Mouse (Mus musculus): ENCODE measurements around the gene Grin2d. TPM values are rescaled to one million over a fixed set of nuclear protein-coding genes. Genes with fewer than 3 reads are reported as not detected.
"Not testable (repeated sequence)": the region's sequence is repeated elsewhere in the genome, so short reads cannot be mapped to it uniquely, and the experiment has no call there.

The Grin2d gene
- polyA plus RNA-seq, 1 experiment = 0.97 TPM

DNA sequence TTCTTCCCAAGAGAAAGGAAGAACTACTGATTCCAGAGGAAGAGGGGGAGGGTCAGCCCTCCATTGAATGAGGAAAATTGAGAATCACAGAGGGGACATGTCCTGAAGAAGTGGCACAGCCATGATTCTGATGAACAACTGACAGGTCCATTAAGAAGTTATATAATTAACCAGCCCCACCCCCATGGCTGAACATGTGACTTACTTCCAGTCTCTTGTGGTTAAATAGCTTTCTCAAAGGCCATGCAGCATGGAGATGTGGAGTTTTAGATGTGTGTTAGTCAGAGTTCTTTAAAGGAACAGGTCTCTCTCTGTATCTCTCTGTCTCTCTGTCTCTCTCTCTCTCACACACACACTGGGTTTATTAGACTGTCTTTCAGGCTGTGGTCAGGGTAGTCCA is 30.2 kb upstream of the Grin2d start:
- no peak overlapping the region for H3K27ac ChIP-seq (ENCODE audit: control insufficient read depth, insufficient read depth, low read depth, low read length, poor library complexity)
- TF ChIP-seq CTCF (IDR thresholded peaks at IDR 0.05; ENCODE audit: control insufficient read depth, insufficient read depth, low read length) (no peak), POLR2A (IDR thresholded peaks at IDR 0.05; ENCODE audit: borderline replicate concordance, control insufficient read depth, low read depth, low read length) (no peak)

DNA sequence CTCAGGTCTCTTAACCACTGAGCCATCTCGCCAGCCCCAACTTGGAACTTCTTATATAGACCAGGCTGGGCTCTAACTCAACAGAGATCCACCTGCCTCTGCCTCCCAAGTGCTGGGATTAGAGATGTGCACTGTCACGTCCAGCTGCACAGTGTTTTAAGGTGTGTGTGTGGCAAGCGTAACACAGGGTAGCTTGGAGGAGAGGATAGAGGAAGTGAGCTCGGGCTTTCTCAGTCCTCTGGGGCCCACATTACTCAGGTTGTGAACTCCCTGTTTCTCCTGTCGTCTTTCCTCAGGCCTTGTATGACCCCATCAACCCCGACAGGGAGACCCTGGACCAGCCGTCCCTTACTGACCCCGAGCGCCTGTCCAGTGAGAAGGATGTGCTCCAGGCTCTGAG is 28.4 kb upstream of the Grin2d start:
- Histone ChIP-seq H3K4me1 (ENCODE audit: control insufficient read depth, insufficient read depth, low read length) (peaks cover 1% of the 10 kb centered on the region; the same call in 1 of the 2 replicates), H3K27ac (ENCODE audit: control insufficient read depth, insufficient read depth, low read depth, low read length, poor library complexity) (no peak overlapping the region), H3K4me3 (replicated peaks; ENCODE audit: control insufficient read depth, low read depth, low read length) (no peak overlapping the region)
- TF ChIP-seq POLR2A (IDR thresholded peaks at IDR 0.05; ENCODE audit: borderline replicate concordance, control insufficient read depth, low read depth, low read length) = no peak
- no peak for TF ChIP-seq CTCF (IDR thresholded peaks at IDR 0.05; ENCODE audit: control insufficient read depth, insufficient read depth, low read length)
- WGBS = 67% methylated on average over 9 of the region's 9 CpGs

More for the DNA sequence above, 30.2 kb upstream of the Grin2d start:
- H3K4me3 ChIP-seq (replicated peaks; ENCODE audit: control insufficient read depth, low read depth, low read length) = no peak overlapping the region
- H3K4me1 ChIP-seq (ENCODE audit: control insufficient read depth, insufficient read depth, low read length) = peaks cover 1% of the 10 kb centered on the region; the same call in 1 of the 2 replicates

DNA sequence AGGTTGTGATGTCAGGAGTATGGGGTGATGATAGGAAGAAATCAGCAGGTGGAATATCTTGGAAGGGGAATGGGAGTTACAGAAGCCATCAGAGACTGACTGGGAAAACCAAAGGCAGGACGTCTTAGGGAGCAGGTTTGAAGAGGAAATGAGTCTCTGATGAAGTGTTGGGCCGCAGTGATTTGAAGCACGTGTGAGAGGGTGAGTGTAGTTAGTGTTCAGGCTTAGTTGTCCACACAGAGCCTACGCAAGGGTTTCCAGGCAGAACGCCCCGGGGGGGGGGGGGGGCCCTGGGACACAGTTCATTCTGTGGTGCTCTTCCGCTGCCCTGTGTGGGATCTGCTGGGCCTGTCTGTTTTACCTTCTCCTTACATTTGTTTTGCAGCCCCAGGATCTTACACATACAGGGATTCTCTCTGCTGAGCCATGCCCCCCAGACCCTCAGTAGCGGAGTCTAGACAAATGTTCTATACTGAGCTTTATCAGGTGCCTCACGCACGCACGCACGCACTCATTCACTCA is 24.4 kb upstream of the Grin2d start:
- H3K27ac ChIP-seq (ENCODE audit: control insufficient read depth, insufficient read depth, low read depth, low read length, poor library complexity) = no peak overlapping the region
- TF ChIP-seq CTCF (IDR thresholded peaks at IDR 0.05; ENCODE audit: control insufficient read depth, insufficient read depth, low read length) (no peak), POLR2A (IDR thresholded peaks at IDR 0.05; ENCODE audit: borderline replicate concordance, control insufficient read depth, low read depth, low read length) (no peak)
- no peak overlapping the region for H3K4me3 ChIP-seq (replicated peaks; ENCODE audit: control insufficient read depth, low read depth, low read length)
- H3K4me1 ChIP-seq (ENCODE audit: control insufficient read depth, insufficient read depth, low read length) = peaks cover 1% of the 10 kb centered on the region; the same call in 1 of the 2 replicates
- 70% methylated on average over 12 of the region's 12 CpGs for WGBS

DNA sequence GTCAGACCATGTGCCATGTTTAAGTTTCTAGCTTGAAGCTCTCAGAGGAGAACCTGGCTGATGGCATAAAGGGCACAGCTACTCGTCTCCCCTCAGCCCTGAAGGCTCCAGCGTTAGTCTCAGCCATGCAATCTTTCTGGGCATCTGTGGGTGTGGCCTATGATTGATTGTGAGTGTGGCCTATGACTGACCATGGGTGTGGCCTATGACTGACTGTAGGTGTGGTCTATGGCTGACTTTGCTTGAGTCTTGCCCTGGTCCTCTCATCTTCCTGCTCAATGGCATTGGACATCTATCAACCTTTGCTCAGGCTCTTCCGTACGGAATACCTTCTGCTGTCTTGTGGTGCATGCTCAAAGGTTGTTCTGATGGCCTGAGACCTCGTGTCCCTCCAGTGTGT is 23.4 kb upstream of the Grin2d start:
- 51% methylated on average over 5 of the region's 5 CpGs for WGBS
- no peak overlapping the region for H3K27ac ChIP-seq (ENCODE audit: control insufficient read depth, insufficient read depth, low read depth, low read length, poor library complexity)
- no peak overlapping the region for H3K4me3 ChIP-seq (replicated peaks; ENCODE audit: control insufficient read depth, low read depth, low read length)
- no peaks in the 10 kb centered on the region; the same call in 1 of the 2 replicates for H3K4me1 ChIP-seq (ENCODE audit: control insufficient read depth, insufficient read depth, low read length)
- TF ChIP-seq POLR2A (IDR thresholded peaks at IDR 0.05; ENCODE audit: borderline replicate concordance, control insufficient read depth, low read depth, low read length) = no peak
- no peak for TF ChIP-seq CTCF (IDR thresholded peaks at IDR 0.05; ENCODE audit: control insufficient read depth, insufficient read depth, low read length)

DNA sequence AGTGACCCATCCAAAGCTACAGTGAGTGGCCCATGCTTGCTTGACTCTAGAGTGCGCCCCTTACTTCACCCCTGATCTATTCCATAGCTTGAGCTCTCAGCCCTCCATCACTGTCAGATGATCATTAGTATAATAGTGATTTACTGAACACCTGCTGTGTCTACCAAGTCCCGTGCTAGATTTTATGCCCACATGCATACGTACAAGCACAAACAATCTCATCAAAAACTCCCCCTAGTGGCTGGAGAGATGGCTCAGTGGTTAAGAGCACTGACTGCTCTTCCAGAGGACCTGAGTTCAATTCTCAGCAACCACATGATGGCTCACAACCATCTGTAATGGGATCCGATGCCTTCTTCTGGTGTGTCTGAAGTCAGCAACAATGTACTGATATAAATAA is 19.9 kb upstream of the Grin2d start:
- H3K4me3 ChIP-seq (replicated peaks; ENCODE audit: control insufficient read depth, low read depth, low read length); H3K27ac ChIP-seq (ENCODE audit: control insufficient read depth, insufficient read depth, low read depth, low read length, poor library complexity); H3K4me1 ChIP-seq (ENCODE audit: control insufficient read depth, insufficient read depth, low read length): not testable (repeated sequence)
- 36% methylated on average over 4 of the region's 4 CpGs for WGBS

DNA sequence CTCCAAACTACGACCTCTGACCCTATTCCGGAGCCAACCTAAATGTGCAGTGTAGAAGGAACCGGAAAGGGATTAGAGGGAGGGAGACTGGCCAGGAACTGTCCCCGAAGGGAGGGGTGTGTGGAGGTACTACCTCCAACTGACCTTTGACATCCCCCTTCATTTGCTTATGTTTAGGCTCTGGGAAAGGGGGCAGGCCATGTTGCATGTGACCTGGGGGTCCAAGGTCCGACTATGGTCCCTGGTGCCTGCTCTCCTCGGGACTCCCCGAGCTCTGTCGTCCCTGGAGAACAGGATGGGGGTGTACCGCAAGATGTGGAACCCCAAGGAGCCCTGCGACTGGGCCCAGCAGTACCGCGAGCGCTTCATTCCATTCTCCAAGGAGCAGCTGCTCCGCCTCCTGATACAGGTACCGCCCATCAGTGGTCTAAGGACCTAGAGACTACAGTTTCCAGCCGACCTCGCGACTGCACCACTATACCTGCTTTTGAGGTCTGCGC is 19.1 kb upstream of the Grin2d start:
- Histone ChIP-seq H3K4me3 (replicated peaks; ENCODE audit: control insufficient read depth, low read depth, low read length) (peak overlapping the region; percentile 71), H3K4me1 (ENCODE audit: control insufficient read depth, insufficient read depth, low read length) (no peaks in the 10 kb centered on the region; the same call in 1 of the 2 replicates), H3K27ac (ENCODE audit: control insufficient read depth, insufficient read depth, low read depth, low read length, poor library complexity) (peak overlapping the region; percentile 64)
- under 1% methylated on average over 19 of the region's 19 CpGs for WGBS
- TF ChIP-seq POLR2A (IDR thresholded peaks at IDR 0.05; ENCODE audit: borderline replicate concordance, control insufficient read depth, low read depth, low read length) (peak; percentile 52; the same call in 1 of the 2 replicates), CTCF (IDR thresholded peaks at IDR 0.05; ENCODE audit: control insufficient read depth, insufficient read depth, low read length) (no peak)

DNA sequence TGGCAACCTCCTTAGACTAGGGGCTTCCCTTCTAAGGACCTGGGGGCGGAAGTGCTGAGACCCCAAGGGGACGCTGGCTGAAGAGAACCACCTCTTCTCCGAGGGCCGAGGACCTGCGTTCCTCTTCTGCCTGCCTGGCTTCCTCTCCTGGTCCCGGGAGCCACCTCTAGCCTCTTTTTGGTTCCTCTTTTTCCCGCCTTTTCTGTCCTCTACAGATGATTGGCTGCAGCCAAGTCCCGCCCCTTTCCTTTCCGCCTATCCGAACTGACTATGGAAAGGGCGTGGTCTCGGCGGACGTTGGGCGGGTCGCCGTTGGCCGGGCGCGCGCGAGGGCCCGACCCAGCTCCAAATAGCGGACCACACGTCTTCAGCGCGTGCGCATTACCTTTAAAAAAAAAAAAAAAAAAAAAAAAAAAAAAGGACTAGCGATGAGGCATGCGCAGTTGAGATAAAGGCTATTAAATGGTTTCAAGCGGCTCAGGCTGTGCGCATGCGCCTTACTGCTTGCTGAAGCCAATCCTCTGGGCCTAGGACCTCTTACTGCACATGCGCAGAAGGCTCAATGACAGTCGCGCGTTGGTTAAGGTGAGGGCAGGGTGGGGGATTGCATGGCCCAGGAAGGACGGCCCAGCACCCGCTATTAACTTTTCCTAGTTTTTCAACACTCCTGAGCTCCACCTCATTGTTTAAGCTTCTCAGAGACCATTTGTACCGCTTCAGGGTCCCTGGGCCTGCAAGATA is 18.5 kb upstream of the Grin2d start, which contains the start of the genes Syngr4 and Tmem143:
Syngr4 (minus strand) TSS at position 198 of the 741 bp plus-strand sequence.
Tmem143 (plus strand) TSS at position 425 of the 741 bp plus-strand sequence.
- peak within 1 kb of the TSS; percentile 64 for H3K27ac ChIP-seq (ENCODE audit: control insufficient read depth, insufficient read depth, low read depth, low read length, poor library complexity)
- WGBS = 0% methylated on average over 40 of the region's 40 CpGs
- no peaks in the 10 kb centered on the region; the same call in 1 of the 2 replicates for H3K4me1 ChIP-seq (ENCODE audit: control insufficient read depth, insufficient read depth, low read length)
- TF ChIP-seq POLR2A (IDR thresholded peaks at IDR 0.05; ENCODE audit: borderline replicate concordance, control insufficient read depth, low read depth, low read length) (peak; percentile 94), CTCF (IDR thresholded peaks at IDR 0.05; ENCODE audit: control insufficient read depth, insufficient read depth, low read length) (0 out of 2 replicates have a peak, but pooled peaks have one; percentile 9)
- H3K4me3 ChIP-seq (replicated peaks; ENCODE audit: control insufficient read depth, low read depth, low read length) = peak within 1 kb of the TSS; percentile 71

DNA sequence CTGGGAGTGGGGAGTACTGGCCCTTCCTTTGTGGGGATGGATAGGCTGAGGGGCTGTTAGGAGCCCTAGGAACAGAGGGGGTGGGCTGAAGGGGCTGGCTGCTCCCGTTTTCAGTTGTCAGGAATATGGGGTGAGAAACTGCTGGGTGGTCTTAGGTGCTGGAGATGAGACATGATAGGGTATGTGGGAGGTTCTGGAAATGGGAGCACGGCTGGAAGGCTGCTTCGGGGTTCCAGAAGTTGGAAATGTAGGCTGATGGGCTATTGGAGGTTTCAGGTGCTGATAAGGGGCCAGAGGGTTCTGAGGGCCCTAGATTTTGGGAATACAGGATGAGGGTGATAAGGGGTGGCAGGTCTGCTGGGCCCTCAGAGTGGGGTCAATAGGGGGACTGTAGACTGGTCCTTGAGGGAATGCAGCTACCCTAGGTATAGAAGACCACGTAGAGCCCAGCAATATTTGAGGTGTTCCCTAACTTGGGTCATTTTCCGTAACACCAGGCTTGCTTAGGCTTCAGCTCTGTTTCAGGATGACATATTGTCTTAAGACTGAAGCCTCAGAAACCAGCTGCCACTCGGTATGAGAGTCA is 17.8 kb upstream of the Grin2d start:
- Histone ChIP-seq H3K27ac (ENCODE audit: control insufficient read depth, insufficient read depth, low read depth, low read length, poor library complexity) (peak overlapping the region; percentile 22; the same call in 1 of the 2 replicates), H3K4me3 (replicated peaks; ENCODE audit: control insufficient read depth, low read depth, low read length) (peak overlapping the region; percentile 17), H3K4me1 (ENCODE audit: control insufficient read depth, insufficient read depth, low read length) (no peaks in the 10 kb centered on the region; the same call in 1 of the 2 replicates)
- WGBS = 65% methylated on average over 6 of the region's 6 CpGs
- TF ChIP-seq CTCF (IDR thresholded peaks at IDR 0.05; ENCODE audit: control insufficient read depth, insufficient read depth, low read length) = no peak
- TF ChIP-seq POLR2A (IDR thresholded peaks at IDR 0.05; ENCODE audit: borderline replicate concordance, control insufficient read depth, low read depth, low read length) = no peak
